Mouse (Mus musculus) brain, embryonic 14.5 days (tissue): ENCODE results near the gene Rnf212b.

Source experiments
- CTCF ChIP-seq: fragments of 200-500 bp; IDR thresholded peaks from 2 replicates; pipeline ENCODE4 v1.5.1; 2012; ENCODE audit warnings: inconsistent platforms, mild to moderate bottlenecking, moderate library complexity, borderline replicate concordance; ENCODE audit not compliant: insufficient read depth, insufficient read length; ENCODE audit errors: extremely low read depth
- POLR2A ChIP-seq: fragments of 200-500 bp; IDR thresholded peaks from 2 replicates; pipeline ENCODE4 v1.6.1; 2012; ENCODE audit warnings: mild to moderate bottlenecking, inconsistent platforms, borderline replicate concordance; ENCODE audit not compliant: poor library complexity, insufficient read depth, insufficient read length, severe bottlenecking; ENCODE audit errors: extremely low read depth

DNA sequence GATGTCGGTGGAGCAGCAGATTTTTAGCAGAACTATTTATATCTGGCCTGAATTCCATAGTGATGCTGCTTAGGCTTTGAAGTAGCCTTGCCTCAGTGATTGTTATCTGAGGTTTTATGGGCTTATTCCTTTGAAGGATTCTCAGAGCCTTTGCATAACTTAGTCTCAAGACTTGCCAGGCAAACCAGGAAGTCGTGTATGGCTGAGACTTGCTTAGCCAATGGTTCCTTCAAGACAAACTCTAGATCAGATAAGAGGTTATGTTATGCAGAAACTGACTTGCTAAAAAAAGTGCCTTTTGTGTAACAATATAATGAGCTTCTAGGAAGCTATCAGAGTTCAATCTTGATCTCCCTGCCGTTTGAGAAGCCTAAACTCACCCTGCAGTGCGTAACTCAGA, 11.5 kb upstream of the Rnf212b start:
- TF ChIP-seq CTCF (no peak), POLR2A (no peak)
